Mouse (Mus musculus): ENCODE data around the gene Mthfd1.
A peak's percentile ranks its signal among the peaks of the same experiment; 100 is the strongest.
"Not testable (repeated sequence)": the region's sequence is repeated elsewhere in the genome, so short reads cannot be mapped to it uniquely, and the experiment has no call there.

The Mthfd1 gene

DNA sequence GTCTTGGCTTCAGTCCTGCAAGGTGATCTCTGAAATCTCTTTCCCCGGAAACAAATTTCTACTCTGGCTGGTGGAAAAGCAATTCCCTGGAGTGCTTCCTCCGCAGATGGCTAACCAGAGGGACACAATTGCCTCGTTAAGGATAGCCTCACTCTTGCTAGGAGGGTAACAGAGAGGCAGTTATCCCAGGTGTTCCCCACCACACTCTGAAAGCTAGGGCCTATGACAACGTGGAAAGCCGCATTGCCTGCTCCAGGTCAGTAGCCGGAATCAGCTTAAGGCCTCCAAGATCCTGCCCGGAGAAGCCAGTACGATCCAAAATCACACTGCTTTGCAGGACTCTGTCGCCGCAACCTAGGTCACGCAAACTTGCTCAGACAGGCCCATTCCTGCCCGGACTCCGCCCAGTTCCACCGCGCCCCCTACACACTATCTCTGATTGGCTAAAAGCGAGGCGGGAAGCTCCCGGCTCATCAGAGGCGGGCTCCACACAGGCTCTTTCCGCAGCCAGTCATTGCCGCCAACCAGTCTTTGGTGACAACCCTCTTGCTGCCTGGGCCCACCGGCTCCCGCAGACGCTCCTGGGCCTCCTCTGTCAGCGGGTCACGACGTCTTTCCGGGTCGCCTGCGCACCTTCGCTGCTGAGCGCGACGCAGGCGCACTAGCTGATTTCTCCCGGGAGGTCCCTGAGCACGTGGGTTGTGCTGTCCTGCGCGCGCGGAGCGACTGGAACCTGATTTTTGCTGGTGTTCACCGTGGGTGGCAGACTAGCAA, at the start of gene Mthfd1:
Mthfd1 (plus strand) TSS at position 574 of the 774 bp plus-strand sequence.
- peak; percentile 96 for DNase-seq (ENCODE audit: low spot score)

DNA sequence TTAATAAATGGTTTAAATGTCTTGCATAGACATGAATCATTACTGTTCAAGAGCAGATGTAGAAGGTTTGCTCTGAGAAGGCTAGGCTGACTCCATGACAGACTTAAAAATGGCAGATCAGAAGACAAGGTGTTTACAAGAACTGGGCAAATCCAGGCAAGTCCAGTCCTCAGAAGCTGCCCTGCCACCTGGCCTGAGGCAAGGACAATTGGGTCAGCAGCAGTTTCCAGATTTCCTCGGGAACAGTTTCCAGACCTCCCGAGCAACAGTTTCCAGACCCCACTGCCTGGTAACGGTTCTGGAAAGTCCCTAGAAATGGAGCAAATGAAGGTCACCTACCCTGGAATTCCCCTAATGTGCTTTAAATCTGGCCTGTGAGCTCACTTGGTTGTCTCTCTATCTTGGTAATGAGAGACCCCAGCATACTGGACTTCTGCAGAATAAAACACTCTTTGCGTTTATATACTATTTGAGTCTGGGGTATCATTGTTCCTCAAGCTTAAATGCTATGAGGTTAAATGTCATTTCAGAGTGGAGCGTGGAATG, 45.6 kb upstream of the Mthfd1 start:
- no peak for DNase-seq (ENCODE audit: low spot score)

DNA sequence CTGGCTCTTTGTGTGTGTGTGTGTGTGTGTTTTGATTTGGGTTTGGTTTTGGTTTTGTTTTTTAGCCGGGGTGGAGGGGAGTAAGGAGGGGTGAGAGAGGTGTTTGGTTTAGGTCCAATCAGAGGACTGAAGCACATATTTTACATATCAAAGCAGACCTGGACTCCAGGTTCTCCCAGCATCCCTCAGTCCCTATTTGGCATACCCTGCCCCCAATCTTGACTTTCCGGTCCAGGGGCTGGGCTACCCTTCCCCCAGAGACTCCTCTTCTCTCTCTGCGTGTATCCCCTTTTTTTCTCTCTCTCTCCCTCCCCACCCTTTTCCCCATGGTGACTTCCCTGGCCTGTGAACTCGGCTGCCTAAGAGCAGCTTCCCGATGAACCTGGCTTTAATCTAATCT, 40.0 kb upstream of the Mthfd1 start:
- DNase-seq (ENCODE audit: low spot score): no peak

DNA sequence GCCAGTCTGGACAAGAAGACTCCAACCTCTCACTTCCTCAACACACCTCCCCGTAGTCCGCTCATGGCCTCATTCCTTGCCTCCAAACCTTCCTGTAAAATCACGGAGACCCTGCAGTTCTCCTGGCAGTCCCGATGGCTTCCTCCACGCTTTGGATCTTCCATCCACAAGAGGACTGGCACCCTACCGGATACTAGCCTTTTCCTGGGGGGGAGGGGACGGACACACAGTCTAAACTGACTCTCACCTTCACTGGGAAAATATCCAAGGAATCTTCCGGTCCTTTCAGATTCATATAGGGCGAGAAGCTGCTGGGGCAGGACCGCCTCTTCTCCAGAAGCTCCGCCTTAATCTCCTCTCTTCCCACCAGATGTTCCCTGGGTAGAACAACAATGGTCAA, 38.4 kb upstream of the Mthfd1 start:
- no peak for DNase-seq (ENCODE audit: low spot score)

DNA sequence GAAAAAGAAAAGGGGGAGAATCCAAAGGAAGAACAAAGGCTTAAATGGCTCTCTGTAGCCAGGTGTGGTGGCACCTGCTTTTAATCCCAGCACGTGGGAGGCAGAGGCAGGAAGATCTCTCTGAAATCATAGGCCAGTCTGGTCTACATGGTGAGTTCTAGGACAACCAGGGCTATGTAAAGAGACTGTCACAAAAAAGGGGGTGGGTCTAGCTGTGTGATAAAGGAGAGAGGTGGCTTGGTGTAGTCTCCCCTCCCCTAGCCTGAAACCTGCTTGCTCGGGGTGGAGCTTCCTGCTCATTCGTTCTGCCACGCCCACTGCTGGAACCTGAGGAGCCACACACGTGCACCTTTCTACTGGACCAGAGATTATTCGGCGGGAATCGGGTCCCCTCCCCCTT, 33.0 kb upstream of the Mthfd1 start:
- not testable (repeated sequence) for DNase-seq (ENCODE audit: low spot score)

DNA sequence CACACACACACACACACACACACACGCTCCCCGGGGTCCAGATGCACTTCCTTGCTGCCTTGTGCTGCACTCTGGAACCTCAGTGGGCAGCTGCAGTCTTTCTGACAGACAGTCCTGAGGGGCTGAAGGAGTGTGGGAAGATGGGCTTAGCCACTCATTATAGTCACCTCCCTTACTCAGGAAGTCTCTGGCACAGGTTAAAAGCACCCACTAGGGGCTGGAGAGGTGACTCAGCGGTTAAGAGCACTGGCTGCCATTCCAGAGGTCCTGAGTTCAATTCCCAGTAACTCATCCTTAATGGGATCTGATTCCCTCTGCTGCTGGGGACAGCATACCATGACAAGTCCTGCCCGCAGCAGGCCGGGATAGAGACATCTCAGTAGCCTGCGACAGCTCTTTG, 24.5 kb upstream of the Mthfd1 start:
- DNase-seq (ENCODE audit: low spot score): no peak

DNA sequence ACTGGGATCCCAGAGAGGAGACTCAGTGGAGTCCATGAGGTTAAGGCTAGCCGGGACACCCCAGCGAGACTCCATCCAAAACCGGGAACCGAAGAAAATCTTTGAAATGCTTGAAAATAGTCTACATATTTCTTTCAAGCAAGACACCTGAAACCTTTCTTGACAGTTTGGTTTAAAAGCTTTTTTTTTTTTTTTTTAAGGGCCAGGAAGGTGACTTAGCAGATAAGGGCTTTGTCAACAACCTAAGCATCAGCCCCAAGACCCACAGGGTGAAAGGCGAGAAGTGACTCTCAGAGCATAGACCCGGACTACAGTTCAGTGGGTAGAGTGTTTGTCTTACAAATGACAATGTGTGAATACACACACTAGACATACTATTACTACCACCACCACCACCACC, 19.8 kb upstream of the Mthfd1 start:
- DNase-seq (ENCODE audit: low spot score): no peak

DNA sequence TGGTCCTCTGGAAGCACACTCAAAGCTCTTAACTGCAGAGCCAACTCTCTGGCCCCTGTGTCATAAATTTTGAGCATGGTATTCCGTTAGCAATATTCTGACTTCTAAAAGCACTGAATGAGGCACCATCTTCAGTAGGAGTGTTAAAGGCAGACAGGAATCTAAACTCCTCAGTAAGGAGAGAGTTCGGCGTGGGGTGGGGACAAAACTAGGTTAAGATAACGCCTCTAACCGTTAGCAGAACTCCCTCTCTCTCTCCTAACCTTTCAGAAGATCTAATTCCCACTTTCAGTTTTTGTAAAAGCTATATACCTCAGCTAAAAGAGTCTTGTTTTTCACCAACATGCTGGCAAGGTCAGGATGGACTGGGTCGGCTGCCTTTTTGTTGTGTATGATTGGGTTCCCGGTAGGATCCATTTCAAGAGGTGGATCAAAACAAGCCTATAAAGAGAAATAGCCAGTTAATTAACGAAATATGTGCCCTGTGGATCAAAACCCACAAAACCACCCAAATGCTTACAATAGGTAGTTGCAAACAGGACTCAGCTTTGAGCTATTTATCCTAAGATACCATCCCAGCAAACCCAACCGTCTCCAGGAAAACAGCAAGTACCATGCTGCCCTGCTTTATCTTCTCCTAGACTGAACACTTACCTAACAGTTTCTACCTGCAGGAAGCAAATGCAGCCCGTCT, 15.8 kb upstream of the Mthfd1 start:
- DNase-seq (ENCODE audit: low spot score): no peak

DNA sequence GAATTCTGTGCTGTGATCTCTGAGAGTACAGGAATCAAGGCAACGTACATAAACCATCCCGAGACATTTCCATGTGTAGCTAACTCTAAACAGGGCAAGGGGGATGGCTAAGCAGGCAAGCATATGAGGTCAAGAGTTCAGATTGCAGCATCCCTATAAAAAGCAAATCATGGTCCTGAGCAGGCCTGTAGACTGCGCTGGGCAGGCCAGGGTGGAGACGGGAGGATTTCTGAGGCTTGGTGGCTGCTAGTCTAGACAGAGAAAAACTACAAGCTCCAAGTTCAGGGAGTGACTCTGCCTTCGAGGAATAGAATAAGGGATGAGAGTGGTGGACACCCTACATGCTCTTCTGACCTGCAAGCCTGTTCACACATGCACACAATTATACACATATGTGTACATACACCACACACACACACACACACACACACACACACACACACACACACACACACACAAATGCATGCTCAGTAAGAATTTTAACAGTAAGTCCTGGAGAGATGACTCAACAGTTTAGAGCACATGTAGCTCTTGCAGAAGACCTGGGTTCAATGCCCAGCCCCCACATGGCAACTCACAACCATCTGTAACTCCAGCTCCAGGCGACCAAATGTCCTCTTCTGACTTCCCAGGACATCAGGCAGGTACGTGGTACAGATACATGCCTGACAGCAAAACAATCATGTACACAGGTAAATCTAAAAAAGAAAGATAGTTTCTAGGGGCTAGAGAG, 15.1 kb upstream of the Mthfd1 start:
- DNase-seq (ENCODE audit: low spot score): no peak

DNA sequence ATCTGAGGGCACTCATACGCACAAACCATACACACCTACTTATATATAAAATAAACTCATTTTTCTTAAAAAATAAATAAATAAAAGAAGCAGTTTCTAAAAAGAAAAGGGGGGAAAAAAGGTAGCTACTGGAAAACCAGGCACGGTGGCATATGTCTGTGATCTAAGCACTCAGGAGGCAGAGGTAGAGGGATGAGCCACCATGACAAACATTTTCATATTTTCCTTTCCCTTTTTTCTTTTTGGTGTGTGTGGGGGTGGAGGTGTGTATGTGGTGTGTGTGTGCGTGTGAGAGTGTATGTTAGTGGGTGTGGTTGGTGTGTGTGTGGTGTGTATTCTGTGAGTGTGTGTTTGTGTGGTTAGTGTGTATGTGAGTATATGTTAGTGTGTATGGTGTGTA, 14.4 kb upstream of the Mthfd1 start:
- no peak for DNase-seq (ENCODE audit: low spot score)

DNA sequence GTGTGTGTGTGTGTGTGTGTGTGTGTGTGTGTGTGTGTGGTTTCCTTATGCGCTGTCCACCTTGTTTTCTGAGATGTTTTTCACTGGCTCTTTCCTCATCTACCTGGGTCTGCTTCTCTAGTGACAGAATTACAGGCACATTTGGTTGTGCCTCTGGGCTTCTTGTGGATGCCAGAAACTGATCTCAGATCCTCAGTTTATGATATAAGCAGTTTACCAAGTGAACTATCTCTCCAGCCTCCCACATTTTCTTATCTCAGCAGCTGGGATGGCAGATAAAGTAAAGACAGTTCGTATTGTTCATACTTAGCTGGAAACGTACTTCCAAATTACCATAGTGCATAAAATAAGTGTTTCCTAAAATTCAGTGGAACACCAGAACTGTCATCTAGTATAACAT, 14.0 kb upstream of the Mthfd1 start:
- DNase-seq (ENCODE audit: low spot score): no peak

DNA sequence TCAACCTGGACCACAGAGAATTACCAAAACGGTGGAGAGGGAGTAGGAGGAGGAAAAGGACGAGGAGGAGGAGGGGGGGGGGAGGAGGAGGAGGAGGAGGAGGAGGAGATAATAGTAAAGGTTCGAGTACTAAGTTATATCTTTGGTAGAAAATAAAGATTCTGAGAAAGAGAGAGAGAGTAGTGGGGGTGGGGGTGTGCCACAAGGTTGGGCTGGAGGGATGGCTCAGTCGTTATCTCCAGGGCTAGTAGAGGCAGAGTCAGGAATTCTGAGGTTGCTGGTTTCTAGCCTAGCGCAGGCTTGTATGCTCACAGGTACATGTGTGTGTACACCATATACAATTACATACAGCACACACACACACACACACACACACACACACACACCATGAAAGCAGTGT, 13.3 kb upstream of the Mthfd1 start:
- no peak for DNase-seq (ENCODE audit: low spot score)

DNA sequence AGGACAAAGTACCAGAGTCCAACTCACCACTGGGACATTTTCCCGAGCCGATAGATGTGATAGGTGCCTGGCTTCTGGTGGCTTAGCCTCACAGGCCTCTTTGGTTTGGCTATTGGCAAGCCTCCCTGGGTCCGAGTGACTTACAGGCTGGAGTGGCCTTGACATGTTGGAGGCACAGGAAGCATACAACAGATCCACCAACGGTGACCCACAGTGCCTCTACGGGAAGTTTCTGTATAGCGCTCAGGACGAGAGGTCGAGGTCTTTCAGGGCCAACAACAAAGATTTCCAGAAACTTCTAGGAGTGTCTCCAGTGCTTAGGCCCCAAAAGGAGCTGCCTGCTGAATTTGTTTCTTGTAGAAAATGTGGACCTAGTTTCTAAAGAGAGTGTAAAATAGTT, 10.1 kb upstream of the Mthfd1 start:
- no peak for DNase-seq (ENCODE audit: low spot score)

DNA sequence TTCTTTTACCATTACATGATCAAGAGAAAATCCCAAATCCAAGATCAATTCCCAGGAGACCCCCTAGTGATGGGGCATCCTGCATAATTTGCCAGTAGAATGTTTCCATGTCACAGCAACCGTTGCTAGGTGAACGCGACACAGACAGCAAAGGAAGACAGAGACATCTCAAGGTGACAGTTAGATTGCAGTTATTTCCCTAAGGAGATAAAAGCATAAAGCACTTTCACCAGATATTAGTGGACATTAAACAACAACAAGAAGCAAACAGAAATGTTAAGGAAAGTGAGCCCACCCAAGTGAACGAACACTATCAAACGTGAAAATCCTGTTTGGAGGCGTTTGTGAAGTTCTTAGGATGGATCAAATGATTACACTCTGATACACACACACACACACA, 8.5 kb upstream of the Mthfd1 start, which contains the start of gene Tex21:
Tex21 (minus strand) TSS at position 101 of the 400 bp plus-strand sequence.
- no peak for DNase-seq (ENCODE audit: low spot score)

DNA sequence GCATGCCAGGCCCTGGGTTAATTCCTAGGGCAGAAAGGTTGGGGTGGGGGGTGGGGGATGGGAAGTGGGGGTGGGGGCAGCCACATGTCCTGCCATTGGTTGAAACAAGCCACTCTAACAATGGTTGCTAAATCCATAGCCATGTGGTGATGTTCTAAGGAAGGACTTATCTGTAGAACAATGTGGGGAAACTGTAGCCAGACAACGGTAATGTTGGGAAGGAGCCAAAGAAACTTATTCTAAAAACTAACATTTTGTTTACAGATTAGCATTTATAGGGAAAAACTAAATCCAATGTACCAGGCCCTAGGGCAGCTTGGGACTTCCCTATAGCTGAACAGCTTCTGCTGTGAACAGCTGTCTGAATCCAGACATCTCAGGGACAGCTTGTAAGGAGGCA, 2.0 kb upstream of the Mthfd1 start:
- DNase-seq (ENCODE audit: low spot score): no peak

DNA sequence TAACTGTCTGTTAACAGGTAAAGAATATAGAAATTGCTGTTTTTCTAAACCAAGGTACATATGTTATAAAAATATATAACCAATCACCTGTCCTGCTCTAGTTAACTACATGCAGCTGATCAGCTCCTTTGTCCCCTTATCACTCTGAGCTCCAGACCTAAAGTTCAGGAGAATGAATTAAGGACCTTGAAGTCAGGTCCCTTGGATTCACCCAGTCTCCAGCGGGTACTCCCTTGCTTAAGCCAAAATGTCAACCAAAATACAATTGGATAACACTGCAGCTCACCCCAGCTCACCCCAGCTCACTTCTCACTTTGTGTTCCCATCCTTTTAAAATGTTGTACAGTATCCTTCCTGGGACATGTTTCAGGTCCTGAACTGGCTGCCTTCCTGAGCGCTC, 1.5 kb upstream of the Mthfd1 start:
- DNase-seq (ENCODE audit: low spot score): no peak

DNA sequence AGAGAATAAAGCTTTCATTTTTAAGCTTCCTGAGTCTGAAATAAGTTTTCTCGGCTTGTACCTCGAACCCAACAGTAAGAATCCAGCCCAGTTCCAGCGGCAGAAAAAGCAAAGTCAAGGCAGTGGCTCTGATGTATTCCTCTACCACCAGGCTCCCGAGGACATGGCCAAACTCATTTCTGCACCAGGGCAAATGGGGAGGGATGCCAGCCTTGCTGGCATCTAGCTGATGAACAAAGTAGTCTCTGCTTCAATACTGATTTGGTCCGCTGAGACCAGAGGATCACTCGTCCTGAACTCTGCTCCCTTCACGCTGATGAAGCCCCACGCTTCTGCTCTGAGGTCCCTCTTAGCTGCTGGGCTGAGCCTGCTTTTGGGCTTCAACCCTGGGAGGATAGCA, 1.1 kb upstream of the Mthfd1 start:
- no peak for DNase-seq (ENCODE audit: low spot score)

DNA sequence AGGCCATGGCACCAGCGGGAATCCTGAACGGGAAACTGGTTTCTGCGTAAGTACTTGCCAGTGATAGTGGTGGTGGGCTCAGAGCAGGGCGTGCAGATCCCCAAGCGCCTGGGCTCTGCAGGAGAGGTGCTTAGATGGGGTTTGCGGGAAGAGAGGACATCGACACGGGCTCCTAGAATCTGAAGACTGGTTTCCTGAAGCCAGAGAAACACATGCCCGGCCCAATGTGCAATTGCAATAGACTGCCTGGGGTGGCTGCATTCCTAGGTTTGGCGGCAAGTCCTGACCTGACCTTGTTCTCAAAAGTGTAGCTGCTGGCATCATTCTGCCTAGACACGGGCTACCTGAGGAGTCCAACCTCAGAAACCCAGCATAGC, 389 bp downstream of the Mthfd1 start:
- no peak for DNase-seq (ENCODE audit: low spot score)

DNA sequence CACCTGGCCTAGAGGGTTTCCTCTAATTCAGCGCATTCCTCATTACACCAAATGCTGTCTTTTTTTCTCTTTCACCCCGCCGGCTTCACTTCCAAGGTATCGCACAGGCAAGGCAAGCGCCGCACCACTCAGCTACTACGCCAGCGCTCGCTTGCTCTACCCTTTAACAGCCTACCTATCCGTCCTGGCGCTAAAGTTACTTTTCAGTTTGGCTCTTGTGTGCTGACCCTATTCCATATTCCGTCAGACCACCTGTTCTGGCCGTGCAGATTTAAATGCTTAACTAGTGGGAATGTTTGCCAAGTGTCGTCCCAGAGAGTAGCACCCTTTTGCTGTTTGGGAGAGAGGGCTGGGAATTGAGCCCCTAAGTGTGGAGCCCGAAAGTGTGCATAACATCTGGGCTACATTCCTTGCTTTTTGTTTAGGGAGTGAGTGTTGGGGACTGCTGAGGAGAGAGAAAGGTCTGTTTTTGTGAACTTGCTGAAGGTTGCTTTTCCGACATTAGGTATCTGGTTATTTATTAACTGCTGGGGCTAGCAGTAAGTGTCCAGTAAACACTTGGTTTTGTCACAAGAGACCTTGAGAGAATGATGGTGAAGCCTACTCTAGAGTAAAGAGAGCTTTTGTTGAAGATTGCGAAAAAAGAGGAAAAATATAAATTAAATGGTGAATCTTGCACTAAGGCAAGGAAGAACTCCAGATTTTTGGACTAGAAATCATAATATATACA, 1.2 kb downstream of the Mthfd1 start:
- no peak for DNase-seq (ENCODE audit: low spot score)

DNA sequence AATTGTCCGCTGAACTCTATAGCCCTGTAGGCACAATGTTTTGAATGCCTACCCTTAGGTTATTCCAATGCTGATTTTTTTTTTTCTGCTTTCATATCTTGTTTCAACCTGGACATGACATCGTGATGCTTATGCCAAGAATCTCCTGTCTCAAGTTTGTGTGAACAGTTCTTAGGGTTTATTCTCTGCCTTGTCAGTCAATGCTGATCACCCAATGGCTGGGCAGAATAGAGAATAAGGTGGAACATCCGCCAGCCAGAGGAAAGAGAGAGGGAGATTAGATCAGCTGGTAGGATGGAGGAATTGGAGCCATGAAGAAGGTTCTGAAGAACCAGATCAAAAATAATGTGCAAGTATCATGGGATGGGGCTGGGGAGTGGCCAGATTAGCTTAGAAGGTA, 5.6 kb downstream of the Mthfd1 start:
- no peak for DNase-seq (ENCODE audit: low spot score)

DNA sequence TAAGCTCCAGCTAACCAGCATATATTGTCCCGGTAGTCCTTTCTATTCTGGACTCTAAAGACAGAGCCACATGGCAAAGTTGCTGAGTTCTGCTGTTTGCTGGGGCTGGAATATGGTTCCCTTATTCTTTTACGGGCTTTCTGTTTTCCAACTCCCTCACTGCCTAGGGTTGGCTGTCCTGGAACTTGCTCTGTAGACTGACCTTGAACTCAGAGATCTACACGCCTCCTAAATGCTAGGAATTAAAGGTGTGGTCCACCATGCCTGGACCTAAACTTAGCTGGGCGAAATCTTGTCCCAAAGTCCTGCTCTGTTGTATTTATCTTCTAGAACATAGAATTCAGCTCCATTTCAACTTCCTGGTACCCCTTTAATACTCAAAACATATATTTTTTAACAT, 6.5 kb downstream of the Mthfd1 start:
- DNase-seq (ENCODE audit: low spot score): no peak

DNA sequence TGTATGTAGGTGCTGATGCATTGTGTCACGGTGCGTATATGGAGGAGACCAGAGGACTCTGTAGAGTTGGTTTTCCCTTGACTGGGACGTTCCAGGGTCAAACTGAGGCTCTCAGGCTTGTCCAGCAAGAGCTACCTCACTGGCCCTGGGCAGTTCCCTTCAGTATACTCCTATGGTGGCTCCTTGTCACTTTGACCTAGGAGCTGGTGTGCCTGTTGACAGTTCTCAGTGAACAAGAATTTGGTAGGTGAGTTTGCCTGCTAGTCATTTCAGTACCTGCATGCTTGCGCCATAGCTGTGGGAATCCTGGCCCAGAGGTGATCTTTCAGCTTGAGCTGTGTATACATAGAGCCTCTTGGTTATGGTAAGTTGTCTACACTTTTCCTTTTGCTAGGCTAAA, 7.8 kb downstream of the Mthfd1 start:
- DNase-seq (ENCODE audit: low spot score): no peak

Measured in layer of hippocampus, adult 11-12 months (tissue).